Mouse (Mus musculus): ENCODE results near the gene Msi1.
"Not testable (repeated sequence)": the region's sequence is repeated elsewhere in the genome, so short reads cannot be mapped to it uniquely, and the experiment has no call there.

- TF ChIP-seq TAL1, GATA1 (IDR thresholded peaks at IDR 0.05; ENCODE audit: low read length): not testable (repeated sequence)
Observed at GRCm38 (mm10) chr5:115442663-115443062, 13.3 kb downstream of the Msi1 start.
